Mouse (Mus musculus): ENCODE data around the gene Sox18. TPM values are rescaled to one million over a fixed set of nuclear protein-coding genes. Genes with fewer than 3 reads are reported as not detected.

Sox18 gene
- 60.4 and 64.6 TPM in 2 replicates for total RNA-seq (2021)
- long read RNA-seq, experiment 1, transcript Sox18-201 (2 exons, 1,620 nt) = major isoform, 26 of 28 reads
- long read RNA-seq, experiment 1, partial matches to known transcripts = 0 of 28 reads
- long read RNA-seq, experiment 1, other reads (novel, unspliced or antisense) = 2 of 28 reads
- long read RNA-seq, experiment 2, transcript Sox18-201 (2 exons, 1,620 nt) = major isoform, 20 of 24 reads
- long read RNA-seq, experiment 2, partial matches to known transcripts = 4 of 24 reads
- long read RNA-seq, experiment 2, other reads (novel, unspliced or antisense) = 0 of 24 reads

DNA sequence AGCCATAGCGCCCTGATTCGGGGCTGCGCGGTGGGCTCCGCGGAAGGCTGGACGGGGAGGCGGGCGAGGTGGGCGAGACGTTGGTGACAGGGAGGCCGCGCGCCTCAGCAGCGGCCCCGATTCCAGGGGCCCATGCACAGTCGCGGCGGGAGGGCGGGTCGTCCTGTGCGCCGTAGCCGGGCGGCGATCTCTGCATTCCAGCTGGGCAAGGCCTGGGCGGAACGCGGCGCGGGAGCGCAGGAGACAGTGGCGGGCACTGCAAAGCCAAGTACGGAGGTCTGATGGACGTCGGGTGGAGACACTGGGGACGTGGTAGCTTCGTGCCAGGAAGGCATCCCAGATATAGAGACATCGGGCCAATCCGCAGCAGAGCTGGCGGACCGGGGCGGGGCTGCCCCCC, at the start of gene Sox18:
Gene Sox18, minus strand, starts transcription at position 315 of the 400 bp plus-strand sequence.
- DNase-seq = peak; percentile 71

DNA sequence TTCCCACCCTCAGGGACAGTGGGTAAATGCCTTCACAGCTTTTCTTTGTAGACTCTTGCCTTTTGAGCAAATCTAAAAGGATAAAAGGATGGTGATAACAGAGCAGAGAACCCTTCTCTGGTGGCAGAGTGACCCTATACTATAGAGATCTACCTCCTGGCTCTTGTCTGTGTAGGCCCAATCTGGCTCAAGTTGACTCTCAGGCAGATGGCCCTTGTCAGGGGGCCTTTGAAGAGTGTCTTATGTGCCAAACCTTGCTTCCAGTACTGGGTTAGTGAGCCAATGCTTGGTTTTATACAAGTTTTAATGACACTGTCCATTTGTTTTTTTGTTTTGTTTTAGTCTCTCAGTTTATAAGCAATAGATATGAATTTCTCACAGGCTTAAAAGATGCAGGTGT, 49.8 kb upstream of the Sox18 start:
- DNase-seq = no peak

DNA sequence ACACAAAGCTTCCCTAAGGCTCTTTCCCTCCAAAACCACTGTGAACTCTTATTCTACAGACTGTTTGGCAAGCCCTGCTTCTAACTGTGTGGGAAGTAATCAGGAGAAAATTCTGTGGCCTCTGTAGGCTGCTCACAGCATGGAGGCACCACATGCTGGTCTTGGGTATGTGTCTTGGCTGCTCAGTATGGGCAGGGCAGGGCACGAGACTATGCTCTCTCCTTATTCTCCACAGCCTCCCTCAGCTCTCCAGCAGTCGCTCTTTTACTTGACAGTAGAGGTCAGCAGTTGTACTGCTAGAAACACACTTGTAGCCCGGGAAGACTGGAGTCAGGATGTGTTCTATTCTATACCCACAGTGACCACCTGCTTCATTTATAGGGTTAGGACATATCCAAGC, 48.6 kb upstream of the Sox18 start:
- DNase-seq = no peak

DNA sequence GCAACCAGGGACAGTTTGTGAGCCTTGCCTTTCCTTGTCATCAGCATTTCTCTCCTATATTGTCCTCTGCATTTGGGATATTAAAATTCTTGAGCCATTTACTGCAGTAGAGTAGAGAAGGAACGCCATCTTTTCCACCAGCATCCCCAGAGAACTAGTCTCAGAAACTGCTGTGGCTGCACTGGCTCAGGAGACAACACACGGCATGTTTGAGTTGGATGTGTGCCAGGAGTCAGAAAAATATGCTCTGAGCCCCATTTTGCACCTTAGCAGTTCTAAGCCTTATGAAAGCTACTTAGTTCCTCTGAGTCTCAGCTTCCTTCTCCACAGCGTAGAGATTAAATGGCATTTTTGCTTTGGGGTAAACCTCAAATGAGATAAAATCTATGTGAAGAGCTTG, 45.6 kb upstream of the Sox18 start:
- DNase-seq = no peak

DNA sequence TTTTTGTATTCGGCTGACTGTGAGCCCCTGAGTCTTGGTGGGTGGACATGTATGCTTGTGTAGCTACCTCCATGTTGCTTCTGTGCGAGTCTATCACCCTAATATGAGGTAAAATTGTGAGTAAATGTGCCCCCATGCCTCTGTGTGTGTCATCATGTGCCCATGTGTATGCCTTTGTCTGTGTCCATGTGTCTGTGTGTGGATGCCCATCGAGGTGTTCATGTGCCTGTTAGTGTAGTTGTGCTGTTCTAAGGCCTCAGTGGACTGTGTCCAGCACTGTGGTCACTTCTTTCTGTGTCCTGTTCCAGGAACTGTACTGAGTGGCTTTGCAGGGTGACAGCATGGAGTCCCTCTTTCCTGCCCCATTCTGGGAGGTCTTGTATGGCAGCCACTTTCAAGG, 43.9 kb upstream of the Sox18 start:
- DNase-seq = no peak

DNA sequence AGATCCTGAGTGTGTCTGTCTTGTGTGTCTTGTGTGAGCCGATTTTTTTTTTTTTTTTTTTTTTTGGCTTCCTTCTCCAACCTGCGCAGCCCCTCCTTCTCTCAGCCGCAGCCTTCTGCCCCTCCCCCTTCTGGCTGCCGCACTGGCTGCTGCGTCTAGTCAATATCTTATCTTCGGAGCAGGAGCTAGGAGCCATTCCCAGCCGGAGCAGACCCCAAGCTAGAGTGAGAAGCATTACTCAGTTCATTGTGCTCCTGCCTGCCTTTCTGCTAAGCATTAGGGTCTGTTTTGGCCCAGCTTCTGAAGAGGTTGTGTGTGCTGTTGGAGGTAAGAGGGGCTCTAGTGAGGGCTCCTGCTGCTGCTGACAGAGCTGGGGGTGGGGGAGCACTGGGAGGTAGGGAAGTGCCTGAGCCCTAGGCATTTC, 43.5 kb upstream of the Sox18 start, which contains the start of gene Oprl1:
Gene Oprl1, plus strand, starts transcription at position 114 of the 424 bp plus-strand sequence.
- no peak for DNase-seq

DNA sequence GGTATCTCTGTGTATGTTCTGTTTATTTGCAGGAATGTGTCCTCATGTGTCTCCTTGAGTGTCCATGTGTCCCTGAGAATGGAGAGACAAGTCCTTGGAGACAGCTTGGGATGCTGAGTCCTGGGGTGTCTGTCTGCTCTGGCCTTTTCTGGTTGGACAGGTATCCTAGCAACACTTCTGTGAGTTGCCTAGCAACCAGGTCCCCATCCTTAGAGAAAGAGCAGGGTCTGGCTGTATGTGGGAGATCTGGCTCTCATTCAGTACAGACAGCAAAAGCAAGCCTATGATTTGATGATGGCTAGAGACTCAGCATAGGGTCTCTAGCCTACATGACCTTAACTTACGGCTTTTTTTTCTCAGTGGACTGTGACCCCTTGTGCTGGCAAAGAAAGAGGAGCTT, 42.3 kb upstream of the Sox18 start:
- no peak for DNase-seq

DNA sequence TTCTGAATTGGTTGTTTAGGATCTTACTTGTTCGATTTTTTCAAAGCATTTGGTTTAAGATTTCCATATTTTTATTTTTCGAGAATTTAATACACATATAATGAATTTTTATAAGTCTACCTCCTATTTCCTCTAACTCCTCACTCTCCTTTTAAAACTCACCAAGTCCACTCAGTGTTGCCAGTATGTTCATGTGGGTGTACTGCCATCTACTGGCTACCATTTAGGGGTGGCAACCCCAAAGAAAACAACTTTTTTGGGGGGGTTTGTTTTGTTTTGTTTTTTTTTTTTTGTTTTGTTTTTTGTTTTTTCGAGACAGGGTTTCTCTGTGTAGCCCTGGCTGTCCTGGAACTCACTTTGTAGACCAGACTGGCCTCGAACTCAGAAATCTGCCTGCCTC, 35.2 kb upstream of the Sox18 start:
- DNase-seq = no peak

DNA sequence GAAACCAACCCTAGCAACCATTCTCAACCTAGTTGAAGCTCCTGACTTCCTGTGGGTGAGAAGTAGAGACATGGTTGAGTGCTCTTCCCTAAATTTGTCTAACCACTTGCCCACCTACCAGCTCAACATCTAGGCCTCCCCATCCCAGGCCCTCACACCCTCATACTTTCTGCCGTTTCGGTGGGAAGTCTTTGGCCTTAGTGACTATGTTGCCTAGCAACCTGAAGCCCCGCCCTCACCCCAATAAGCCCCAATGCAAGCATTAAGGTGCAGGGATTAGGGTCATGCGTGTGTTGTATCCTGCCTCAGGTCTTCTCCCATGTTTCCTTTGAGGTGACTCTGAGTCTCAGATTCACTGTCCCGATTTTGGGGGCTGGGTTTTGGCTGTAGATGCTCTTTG, 26.8 kb upstream of the Sox18 start, which contains the start of gene Lkaaear1:
Gene Lkaaear1, minus strand, starts transcription at position 202 of the 400 bp plus-strand sequence.
- DNase-seq = no peak

DNA sequence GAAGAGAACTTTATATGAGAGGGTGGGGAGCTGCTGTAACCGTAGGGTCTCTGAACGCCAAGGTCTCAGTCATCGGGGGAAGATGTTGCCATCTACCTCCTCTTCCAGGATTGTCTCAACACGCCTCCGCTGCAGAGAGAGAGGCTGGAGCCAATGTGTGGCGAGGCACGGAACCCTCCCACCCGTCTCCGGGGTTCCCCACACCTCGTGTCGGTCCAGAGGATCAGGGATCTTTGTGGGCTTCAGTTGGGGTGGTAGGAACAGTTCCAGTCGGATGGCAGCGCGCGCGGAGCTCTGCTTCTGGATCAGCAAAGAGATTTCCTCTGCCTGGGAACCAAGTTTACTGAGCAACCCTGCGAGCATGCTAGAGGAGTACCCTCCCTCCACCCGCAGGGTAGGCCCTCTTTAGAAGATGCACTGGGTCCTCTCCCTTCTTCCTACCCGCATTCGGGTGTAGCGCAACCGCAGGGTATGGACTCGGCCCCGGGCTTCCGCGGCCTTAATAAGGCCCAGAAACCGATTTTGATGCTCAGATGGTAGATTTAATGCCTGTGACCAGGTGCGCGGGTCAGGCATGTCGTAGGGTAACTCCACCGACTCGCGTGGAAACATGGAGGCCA, 25.5 kb upstream of the Sox18 start:
- DNase-seq = no peak

DNA sequence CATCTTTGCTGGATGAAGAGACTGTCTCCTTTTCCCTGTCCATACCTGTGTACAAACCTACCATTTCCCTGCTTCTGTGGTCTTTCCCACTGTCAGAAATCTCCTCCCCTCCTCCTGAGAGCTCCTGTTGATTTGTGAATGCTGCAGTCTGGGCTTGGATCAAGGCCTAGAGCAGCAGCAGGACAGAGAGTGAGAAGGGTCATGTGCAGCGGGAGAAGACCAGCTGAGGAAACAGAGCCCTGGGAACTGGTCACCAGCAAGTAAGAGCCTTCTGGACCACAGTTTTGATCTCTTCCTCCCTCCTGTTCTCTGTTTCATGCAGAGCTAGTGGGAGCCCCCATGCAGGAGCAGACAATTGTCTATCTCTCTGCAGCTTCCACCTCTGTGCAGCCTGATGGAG, 24.3 kb upstream of the Sox18 start:
- no peak for DNase-seq

DNA sequence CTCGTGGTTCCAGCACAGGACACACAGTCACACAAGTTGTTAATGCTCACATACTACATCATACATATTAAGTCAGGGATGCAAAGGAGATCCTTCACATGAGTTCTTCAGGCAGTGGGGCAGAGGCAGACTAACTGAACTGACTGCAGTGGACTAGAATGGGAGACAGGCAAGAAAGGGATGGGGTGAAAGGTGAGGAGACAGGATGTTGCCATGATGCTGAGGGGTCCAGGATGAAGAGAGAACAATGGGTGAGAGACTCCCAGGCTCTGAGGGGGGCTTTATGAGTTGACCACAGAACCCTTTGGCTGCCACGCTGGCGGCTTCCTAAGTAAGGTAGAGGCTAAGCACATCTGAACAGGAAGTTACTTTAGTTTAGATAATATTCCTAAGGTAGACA, 23.1 kb upstream of the Sox18 start:
- no peak for DNase-seq

DNA sequence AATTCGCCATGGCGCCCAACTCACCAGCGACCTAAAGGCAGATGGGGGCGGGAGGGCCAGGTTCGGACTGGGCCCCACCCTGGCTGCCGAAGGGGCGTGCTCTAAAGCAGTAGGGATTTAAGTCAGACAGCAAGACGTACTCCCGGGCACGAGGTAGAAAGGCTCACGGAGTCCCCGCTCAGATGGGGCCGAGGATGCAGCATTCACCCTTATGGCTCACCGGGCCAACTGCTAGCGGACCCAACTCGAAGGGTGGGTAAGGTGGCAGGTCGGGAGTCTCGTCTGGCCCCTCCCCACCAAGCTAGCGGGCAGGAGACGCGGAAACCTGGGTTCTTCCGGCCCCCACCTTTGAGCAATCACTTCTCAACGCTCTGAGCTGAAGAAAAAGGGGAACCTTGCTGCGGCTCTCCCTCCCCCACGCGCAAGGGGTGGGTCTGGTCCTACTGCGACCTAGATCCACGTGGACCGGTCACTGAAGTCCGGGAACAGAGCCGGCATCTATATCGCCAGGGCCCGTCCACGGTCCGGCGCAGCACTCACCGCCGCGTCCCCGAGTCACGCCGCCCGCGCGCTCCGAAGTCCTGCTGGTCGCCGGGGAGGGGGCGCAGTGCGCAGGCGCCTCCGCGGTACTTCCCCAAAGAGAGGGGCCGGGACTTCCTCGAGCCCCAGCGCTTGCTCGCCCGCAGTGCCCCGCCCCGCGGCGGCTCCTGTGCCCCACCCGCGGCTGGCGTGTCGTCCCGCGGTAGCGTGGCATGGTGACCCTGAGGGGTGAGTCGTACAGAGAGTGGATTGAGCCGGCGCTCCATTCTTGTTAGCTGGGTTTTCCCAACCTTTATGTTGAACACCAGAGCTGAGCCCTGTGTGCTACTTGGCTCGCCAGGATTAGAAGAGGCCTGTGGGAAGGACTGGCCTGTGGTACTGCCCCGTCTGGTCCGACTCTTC, 22.2 kb upstream of the Sox18 start, which contains the start of gene Rgs19:
Gene Rgs19, minus strand, starts transcription at position 639 of the 942 bp plus-strand sequence.
- peak; percentile 91 for DNase-seq

DNA sequence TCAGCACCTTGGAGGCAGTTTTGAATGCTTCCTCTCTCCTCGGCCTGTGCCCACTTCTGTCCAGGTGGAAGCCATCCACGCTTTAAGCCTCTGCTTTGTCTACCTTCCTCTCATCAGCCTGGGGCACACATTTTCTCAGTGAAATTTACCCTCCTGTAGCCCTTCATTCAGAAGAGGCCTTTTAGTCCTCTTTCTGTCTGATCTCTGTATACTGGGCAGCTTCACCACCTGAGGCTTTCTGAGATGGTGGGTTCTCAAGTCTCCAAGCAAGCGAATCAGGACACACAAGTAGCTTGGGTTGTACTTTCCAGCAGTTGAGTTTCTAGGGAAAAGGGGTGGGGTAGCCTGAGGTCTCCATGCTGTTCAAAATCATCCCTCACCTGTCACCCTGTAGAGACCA, 20.9 kb upstream of the Sox18 start:
- DNase-seq = no peak

DNA sequence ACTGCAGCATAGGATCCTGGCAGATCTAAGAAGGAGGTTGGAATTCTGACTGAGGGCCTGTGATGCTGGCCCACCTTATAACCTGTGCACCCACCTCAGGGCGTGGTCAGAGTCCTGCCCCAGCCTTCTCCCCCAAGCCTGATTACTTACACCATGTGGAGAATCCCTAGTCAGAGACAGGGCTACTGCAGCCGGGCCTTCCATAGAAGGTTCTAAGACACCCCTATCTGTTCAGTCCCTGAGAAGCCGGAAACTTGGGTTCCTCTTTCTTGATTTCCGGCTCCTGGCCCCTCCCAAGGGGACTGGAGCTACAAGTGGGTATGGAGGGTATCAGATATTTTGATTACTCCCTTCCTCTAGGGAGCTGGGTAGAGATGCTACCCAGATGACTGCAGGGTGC, 20.1 kb upstream of the Sox18 start:
- no peak for DNase-seq

DNA sequence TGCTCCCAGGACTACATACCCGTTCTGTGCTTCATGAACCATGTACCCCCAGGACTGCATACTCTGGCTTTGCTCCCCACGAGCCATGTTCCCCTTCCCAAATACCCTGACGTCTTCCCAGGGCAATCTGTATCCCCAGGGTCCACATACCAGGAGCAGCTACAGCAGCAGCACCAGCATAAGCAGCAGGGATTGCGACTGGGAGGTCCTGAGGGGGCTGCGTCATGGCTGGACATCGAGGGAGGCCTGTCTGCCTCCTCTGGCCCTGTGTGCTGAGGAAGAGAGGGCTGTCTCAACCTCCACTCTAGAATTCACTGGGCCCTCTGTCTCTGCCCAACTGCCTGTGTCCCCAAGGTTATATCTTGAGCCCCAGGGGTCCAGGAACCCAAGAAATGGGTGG, 19.6 kb upstream of the Sox18 start:
- no peak for DNase-seq

DNA sequence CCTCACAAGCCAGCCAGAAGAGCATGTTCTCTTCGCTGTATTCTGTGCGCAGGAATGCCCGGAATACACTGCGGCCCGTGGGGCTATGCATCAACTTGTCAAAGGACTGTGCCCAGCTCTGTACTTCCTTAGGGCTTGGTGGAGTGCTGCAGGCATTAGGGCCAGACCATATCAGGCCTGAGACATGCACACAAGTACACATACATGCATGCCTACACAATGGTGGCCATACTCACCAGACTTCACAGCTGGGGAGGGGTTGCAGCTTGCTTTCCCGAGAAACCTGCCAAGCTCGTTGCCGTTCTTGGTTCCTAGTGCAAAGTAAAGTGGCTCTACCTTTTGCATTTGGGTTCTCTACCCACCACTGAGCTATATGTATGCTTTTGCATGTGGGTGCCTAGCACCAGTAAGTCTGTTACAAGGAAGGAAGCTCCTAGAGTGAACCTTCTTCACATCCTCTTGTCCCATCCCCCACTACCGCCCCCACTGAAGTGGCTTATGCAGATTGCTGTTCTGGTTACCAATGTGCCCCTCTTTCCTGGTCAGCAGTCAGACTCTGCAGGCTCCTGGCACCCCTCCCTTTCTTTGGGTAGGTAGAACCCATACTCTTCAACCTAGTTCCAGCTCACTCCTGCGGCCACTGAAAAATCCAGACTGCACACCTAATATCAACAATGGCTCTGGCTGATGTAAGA, 18.2 kb upstream of the Sox18 start:
- DNase-seq = no peak

DNA sequence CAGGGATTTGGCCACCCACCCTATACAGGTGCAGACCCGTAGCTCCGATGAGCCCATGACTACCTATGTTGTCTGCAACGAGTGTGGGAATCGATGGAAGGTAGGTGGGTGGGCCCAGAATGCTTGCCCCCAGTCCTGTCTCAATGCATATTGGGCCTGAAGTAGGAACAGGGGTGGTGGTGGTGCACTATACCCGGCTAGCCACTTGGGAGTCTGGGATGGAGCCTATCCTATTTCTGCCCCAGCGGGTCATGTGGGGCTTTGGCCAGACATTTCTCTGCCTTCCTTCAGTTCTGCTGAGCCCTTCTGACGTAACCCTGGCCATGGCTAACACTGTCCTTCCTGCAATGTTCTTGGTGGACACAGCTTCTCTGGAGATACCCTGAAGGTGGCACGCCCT, 16.1 kb upstream of the Sox18 start:
- no peak for DNase-seq

DNA sequence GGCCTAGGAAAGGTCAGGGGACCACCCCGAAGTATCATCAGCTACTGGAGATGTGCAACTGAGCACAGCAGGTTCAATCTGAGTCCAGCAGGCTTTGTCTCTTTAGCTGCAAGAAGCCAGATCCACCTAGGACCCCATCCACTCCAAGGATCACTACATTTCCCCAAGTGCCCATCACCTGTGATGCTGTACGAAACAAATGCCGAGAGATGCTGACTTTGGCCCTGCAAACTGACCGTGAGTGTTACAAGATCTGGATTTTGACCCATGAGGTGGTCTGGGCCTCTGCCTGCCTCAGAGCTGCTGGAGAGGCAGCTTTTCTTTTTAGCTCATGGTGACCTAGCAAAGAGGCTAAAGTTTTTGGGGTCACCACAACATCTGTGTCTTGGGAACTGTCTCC, 14.2 kb upstream of the Sox18 start:
- no peak for DNase-seq

DNA sequence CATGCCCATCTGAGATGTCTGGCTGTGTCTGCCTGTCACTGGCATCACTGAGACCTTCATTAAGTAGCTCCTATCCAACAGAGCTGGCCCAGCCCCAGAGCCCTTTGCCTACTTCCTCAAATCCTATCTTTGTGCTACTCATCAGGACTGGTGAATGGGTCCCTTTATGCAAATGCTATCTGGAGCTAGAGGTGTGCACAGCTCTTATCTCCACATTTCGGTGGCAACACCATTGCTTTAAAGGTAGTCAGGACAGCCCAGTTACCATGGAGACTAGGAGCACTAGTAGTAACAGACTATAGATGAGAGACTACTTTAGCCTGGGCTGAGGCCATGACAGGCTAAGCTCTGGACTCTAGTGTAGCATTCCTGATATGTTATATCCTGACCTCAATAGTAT, 13.3 kb upstream of the Sox18 start:
- no peak for DNase-seq

DNA sequence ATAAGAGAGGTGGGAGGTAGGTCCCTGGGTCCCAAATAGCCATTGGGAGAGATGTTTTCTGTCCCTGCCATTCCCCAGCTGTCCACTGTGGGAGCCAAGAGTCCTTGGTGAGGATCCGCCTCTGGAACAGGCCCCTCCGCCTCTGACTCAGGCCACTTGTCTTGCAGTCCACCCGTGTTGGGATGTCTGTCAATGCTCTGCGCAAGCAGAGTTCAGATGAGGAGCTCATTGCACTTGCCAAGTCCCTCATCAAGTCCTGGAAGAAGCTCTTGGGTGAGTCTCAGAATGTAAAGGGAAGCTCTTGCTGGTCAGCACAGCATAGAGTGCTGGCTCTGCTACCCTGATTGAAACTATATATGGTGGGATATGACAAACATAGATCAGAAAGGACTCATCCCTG, 11.9 kb upstream of the Sox18 start:
- peak; percentile 48 for DNase-seq

DNA sequence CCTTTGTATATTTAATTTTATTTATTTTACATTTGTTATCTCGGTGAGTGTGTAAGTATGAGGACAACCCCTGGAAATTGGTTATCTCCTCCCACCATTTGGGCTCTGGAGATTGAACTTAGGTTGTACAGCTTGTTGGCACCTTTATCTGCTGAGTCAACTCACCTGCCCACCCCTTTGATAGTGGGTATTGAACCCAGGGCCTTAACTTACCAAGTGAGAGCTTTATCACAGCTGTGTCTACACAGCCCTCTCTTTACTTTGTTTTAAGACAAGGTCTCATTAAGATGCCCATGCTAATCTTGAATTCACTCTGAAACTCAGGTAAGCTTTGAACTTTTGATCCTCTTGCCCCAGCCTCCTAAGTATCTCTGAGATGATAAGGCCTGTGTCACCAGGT, 10.5 kb upstream of the Sox18 start:
- DNase-seq = no peak

All from adrenal gland, postnatal 14 days (tissue).